Mouse (Mus musculus): ENCODE measurements around the gene Zfp53.
"Not testable (repeated sequence)": the region's sequence is repeated elsewhere in the genome, so short reads cannot be mapped to it uniquely, and the experiment has no call there.

Gene Zfp53

DNA sequence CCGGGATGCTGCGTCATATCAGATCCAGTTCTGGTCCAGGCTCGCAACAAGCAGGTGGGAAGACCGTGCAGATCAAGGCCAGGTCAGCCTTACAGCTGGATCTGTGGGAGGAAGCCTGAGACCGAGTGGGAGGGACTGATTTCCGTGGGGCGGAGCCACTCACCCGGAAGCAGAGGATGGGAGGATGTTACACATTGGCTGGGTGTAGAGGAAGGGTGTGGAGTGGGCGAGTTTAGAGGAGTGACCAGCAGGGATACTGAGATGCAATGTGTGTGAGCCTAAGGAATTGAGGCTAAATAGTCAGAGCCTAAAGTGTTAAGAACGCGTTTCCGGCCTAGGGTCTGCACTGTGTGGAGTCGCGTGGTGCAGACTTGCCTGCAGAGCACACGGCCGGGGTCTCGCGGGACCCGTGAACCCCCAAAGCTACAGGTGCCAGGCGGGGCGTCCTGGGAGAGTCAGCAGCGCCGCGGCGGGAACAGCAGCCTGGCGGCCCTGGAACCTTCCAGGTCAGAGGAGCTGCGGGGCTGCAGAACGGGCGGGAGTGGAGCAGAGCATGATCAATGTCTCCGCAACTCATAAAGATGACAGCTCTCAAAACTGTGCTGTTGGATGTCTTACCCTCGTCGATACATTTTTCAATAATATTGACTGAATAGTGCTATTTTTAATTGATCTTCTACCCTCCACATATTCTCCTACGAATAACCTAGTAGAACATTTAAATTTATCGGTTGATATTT, at the start of gene Zfp53:
TSS of gene Zfp53 (plus strand) at position 239 of the 740 bp plus-strand sequence.
- DNase-seq, result peak; percentile 82

DNA sequence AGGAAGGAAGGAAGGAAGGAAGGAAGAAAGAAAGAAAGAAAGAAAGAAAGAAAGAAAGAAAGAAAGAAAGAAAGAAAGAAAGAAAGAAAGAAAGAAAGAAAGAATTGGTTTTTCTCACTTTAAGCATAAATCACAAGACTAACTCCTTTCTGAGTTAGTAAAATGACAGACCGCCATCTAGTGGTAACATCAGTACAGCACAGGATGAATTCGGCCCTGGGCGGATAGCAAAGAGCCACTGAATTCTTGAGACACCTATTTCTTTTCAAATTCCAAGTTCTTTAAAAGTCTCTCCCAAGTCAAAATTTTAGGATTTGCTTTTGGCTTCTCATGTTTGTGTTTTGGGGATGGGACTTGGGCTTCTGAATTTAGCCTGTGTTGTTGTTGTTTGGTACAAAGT, 39.1 kb upstream of the Zfp53 start:
- peak; percentile 48 for DNase-seq

DNA sequence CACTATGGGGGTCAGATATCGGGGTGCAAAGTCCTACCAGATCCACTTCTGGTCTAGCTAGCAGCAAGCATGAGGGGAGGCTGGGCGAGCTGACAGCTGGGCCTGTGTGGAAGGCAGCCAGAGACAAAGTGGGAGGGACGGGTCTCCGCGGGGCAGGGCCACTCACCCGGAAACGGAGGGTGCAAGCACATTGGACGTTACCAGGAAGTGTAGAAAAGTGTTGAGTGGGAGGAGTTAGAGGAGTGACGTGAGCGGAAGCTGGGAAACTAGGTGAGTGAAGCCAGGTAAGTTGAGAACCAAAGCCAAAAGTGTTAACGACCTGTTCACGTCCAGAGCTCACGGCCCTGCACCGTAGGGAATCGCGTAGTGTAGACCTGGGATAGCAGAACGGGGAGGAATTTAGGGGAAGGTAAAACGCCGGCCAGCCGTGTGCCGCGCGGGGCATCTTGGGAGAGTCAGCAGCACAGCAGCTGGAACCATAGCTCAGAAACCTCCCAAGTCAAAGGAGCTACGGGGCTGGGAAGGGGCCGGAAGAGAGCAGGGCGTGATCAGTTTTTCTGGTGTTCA, 38.6 kb upstream of the Zfp53 start, which contains the start of gene Zfp51:
TSS of gene Zfp51 (plus strand) at position 237 of the 567 bp plus-strand sequence.
- DNase-seq, result peak; percentile 83

DNA sequence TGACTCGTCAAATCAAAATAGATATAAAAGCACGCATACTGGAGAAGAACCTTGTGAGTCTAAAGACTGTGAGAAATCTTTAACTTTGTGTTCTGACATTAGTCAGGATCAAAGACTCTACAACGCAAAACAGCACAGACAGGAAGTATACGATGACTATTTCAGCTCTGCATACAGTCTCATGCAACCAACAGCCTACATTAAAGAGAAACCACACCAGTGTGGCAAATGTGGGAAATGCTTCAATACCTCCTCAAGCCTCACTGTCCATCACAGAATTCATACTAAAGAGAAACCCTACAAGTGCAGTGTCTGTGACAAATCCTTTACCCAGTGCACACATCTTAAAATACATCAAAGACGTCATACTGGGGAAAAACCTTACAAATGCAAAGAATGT, 25.2 kb upstream of the Zfp53 start:
- no peak for DNase-seq

DNA sequence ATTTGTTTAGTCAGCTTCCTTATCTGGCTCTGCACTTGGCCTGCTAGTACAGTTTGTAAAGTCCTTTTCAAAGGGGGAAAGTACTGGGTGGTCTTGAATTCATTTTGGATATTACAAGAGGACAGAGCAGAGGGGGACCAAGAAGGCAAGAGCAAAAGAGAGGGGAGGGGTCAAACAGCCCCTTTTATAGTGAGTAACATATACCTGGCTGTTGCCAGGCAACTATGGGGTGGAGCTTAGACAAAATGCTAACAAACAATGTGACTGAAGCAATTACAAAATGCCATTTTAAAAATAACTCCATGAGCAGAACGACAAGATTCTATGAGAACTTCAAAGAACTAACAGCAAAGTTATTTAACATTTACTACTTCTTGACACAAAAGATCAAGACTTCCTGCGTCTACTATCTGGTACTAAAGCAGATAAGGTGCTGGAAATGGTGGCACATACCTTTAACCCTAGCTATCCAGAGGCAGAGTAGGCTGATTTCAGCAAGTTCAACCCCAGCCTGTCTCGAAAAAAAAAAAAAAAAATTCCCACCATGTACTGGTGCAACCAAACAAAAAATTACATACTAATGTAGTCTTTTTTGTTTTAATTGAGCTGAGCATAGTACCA, 16.7 kb upstream of the Zfp53 start:
- DNase-seq, result no peak

DNA sequence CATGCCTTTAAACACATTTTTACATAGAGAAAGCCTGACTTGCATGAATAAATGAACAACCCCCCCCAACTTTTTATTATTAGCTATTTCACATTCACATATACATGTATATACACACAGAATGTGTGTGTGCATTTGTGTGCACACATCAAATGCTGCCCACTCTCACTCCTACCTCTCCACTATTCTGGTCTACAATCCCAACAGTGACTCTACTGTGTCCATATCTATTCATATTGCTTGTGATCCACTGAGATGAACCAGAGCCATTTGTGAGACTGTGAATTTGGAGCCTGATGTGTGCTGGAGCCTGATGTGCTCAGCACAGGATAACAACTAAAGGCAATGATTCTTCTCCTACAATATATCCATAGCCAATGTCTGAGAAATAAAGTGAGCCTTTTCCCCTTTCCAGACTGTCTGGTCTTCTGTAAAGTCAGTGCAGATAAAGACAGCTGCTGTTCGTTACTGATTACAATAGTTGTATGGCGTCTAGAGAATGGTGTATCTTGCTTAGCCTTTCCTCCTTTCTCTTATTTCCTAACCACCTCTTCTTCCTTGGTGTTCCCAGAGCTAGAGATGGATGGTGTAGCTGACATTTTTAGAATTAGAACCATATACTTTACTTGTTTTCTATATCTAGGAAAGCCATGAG, 16.0 kb upstream of the Zfp53 start:
- DNase-seq, result no peak

DNA sequence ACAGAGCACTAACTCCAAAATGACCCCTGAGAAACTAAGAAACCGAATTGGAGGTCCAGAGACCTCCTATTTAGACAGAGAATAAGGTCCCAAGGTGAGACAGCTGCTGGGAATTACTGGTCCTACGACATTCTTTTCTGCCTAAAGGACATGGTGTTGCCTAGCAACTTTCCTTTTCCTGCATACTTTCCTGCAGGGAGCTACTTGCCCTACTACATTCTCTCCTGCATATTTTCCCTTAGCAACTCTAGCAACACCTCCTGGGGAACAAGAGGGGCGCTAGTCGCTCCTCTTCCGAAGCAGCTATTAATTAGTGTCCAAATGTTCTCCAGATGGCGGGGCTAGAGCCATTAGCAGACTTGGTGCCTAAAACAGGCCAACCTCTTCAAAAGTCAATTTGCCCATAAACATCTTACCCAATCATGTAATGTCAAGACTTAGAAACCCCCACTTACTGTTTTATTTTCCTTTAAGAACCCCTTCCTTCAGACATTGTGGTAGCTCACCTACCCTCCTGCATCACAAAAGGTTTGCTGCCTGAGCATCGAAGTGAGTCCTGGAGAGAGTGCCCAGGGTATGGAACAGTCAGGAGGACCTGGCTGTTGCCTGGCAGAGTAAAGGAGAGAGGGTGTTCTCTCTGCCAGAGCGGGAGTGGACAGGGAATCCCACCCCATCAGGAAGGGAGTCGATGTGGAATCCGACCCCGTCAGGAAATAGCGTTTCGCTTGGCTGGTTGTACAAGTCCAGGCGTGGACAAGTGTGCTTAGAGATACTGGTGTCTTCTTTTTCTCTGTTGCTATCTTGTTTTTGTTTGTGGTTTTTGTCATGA, 15.2 kb upstream of the Zfp53 start:
- DNase-seq, result no peak

DNA sequence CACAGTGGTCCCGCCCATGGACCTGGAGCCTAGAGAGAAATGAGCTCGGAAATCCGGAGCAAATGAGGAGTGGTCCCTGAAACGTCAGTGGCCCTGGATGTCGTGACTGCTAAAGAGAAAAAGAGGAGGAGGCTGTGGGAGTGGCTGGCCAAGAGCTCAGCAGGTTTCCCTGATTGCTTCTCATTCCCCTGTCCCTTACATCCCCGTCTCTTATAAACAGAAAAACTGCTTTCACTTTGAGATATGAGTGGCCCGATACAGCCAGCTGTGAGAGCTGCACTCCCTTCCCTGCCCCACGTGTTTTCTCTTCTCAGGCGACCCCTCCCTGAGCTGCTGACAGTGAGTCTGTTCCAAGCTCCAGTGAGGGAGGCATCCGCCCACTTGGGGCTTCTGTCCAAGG, 14.1 kb upstream of the Zfp53 start:
- not testable (repeated sequence) for DNase-seq

DNA sequence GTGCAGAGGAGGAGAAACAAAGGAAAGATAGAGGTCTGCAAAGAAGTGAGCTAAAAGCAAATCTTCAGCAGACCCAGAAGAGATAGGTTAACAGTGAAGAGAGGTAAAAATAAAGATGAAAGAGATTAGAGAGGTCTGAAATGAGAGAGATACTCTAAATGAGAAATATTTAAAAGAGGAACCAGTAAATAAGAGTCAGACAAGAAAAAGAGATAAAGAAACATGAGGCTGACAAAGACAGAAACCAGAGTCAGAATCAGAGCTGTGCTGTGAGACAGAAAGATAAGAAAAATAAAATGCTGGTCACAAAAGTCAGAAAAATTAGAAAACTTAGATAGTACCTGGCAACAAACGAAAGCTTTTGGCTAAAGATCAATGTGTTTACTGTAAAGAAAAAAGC, 13.5 kb upstream of the Zfp53 start:
- not testable (repeated sequence) for DNase-seq

DNA sequence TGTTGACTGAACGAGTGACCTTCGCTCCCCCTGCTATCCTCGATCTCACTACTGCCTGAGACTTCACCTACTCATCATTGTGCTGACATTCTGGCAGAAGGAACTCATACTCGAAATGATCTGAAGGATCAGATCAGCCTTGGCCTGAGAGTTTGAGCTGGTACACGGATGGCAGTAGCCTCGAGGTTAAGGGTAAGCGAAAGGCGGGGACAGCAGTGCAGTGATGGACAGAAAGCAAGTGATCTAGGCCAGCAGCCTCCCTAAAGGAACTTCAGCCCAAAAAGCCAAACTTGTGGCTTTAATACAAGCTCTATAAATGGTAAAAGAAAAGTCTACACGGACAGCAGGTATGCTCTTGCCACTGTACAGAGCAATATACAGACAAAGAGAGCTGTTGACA, 12.4 kb upstream of the Zfp53 start:
- not testable (repeated sequence) for DNase-seq

DNA sequence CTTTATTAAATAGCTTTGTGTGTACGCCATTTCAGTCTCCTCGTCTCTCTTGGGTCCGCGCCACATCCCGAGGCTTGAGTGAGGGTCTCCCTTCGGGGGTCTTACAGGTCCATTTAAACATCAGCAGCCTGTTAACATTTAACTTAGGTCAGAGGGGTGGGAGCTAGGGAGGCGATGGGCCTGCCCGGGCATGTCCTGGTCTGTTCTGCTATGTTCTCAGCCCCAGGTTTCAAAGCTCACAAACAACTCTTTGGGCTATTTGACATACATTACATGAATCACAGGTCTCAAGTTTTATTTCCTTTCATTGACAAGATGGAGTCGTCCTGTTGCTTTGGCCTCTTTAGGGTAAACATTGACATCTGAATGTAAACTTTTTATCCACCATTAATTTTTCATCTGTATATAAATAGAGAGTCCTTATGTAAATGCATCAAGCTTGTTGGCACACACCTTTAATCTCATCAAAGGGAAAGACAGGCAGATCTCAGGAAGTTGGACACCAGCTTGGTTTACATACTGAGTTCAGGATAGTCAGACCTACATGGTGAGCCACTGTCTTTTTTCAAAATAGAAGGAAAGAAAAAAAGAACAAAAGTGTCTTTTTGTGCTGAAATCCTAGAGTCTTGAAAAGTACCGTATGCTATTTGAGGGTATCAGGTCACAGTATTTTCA, 10.6 kb upstream of the Zfp53 start:
- not testable (repeated sequence) for DNase-seq

DNA sequence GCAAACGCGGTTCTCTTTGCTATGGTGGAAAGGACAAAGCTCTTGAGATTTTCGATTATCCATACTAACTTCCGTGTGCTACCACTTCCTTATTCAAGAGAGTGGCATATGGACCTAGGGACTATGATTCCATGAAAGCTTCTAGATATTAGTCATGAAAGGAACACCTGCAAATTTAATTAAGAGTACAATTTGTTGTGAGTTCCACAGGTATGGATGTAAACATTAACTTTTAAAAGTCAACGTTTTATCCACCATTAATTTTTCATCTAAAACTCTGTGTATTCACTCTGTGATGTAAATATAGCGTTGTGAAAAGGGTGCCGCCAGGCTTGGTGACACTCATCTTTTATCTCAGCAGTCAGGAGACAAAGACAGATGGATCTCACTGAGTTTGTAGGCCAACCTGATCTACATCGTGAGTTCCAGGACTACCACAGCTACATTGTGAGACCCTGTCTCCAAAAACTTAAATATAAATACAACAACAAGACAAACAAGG, 753 bp downstream of the Zfp53 start:
- no peak for DNase-seq

DNA sequence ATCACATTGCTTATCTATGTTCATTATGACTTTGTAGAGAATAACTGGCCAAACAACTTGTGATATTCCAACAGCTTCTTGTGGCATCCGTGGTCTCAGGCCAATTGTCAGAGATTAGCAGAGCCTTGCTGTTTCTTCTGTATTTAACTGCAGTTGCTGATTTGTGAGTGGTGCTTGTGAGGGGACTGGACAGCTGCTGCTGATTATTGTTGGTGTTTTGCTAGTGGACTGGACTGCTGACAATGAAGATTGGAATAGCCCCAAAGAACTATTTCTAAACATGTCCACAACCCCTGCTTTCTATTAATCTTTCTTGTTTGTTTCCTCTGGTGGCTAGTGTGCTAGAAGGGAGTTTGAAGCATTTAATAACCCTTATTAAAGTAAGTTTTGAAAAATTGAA, 12.6 kb downstream of the Zfp53 start:
- DNase-seq, result no peak

DNA sequence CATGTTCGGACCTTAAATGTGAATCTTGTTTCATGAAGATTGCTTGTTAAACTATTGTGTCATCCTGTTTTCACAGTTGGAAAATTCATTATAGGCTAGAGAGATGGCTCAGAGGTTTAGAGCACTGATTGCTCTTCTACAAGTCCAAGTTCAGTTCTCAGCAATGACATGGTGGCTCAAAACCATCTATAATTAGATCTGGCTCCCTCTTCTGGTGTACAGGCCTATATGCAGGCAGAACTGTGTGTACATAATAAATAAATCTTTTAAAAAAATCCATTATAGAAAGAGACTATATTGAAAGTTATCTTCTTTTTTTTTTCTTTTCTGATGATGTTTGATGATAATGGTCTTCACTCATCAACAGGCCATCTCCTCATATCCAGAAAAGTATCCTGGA, 15.7 kb downstream of the Zfp53 start:
- no peak for DNase-seq

DNA sequence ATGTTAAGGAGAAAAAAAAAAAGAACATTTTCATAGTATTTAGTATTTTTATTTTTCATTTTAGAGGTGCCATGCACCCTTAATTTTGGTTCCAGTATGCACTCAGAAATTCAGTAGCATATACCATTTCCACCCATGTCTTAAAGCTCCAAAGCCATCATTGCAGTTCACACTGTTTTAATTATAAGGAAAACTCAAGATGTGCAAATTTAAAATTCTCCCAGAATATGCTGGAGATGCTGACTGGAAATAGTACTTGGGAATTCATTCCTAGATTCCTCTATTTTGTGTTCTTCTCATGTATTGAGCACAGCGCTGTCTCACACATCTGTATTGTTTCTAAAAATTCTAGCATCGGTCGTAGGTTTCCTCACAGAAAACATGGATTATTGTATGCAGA, 17.5 kb downstream of the Zfp53 start:
- no peak for DNase-seq

DNA sequence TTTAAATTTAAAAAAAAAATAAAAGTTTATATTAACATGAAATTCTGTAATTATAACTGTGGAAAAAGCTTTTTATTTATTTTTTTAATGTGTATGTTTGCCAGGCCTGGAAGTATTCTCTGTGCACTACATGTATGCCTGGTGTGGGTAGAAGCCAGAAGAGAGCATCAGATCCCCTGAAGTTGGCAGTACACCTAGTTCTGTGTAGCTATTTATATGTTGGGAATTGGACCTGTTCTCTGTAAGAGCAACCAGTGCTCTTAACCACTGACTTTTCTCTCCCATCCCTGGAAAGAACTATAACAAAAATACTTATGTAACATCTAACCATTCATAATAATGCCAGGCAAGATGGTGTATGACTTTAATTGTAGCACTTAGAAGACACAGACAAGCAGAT, 21.0 kb downstream of the Zfp53 start:
- DNase-seq, result no peak

DNA sequence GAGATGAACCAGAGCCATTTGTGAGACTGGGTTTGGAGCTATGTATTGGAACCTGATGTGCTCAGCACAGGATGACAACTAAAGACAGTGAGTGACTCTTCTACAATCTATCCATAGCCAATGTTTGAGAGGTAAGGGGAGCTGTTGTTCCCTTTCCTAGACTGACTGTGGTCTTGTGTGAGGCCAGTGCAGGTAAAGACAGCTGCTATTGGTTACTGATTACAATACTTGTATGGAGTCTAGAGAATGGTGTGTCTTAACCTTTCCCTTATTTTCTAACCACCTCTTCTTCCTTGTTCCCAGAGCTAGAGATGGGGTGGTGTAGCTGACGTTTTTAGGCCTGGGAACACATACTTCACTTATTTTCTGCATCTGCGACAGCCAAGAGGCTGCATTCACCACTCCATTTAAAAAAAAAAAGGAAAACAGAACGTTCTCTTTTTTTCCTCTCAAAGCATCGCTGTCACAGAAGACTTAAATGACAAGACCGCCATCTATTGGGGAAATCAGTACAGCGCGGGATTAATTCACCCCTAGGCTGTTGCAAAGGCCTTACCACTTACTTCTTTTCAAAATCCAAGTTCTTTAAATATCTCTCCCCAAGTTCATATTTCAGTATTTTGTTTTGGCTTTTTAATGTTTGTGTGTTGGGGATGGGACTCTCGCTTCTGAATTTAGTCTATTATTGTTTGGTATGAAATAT, 26.8 kb downstream of the Zfp53 start:
- peak; percentile 46 for DNase-seq

DNA sequence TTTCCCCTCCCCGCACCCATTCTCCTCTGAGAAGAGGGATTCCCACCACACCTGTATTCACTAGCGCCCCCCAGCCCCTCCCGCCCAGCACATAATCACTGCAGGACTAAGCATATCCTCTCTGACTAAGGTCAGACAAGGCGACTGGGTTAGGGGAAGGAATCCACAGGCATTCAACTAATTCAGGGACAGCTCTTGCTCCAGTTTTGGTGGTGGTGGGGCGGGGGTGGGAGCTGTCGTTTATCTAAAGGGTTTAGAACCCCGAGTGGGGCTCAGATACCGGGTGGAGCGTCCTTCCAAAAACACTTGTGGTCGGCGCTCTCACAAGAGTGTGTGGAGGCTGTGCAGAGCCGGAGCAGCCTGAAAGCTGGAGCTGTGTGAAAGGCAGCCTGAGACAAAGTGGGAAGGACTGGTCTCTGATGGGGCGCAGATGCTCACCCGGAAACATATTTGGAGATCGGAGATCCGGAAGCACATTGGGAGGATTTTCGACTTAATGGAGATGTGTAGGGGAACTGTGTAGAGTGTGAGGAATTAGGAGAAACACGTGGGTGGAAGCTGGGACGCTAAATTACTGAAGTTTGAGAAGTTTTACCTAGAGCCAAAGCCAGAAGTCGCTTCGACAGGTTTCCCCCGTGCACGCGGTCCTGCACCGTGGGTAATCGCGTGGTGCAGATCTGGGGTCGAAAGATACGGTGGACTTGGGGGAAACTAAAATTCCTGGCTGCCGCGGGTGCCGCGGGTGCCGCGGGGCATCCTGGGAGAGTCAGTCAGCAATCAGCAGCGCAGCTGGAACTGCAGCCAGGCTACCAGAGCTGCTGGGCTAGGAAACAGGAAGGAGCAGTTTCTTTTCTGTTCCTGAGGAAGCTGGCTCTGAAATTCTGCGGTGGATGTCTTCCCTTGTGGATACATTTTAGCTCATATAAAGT, 27.7 kb downstream of the Zfp53 start:
- DNase-seq, result peak; percentile 39

DNA sequence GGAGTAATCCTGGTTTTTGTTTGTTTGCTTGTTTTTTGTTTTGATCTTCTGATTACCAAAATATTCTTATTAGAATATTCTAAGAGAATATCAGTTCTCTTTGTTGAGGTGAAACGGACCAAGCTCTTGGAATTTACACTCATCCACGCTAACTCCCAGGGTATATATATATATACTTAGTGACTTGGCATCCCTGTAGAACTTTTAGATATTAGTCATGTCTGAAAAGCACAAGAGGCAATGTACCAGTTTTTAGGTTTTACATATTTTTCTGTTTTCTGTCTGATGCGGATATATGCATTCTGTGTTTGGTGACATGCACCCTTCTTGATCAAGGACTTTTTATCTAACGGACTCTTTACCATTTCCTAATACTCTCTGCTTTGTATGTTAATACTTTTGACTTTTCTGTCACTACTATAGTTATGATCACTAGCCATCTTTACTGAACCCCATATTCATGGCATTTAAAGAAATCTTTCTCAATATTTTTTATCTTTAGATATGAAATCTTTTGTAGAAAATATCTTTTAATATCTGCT, 28.4 kb downstream of the Zfp53 start:
- no peak for DNase-seq

DNA sequence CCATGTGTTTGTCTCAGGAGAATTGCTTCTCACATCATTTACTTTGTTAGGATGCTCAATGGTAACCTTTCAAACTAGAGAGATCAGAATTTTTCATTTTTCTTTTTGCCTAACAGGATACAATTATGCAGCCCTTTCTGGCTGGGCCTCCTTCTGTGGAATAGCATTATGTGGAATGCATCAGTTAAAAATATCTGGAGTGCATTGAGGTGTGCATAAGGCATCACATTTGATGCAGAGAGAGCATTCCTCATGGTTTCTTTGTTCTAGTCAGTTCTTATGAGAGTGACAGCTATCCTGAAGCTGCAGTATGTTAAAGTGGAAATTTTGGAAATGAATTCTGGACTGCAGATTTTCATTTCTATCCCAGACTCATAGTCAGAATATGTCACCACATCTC, 37.5 kb downstream of the Zfp53 start:
- DNase-seq, result no peak
